Mouse (Mus musculus) mesoderm, embryonic 11.5 days (tissue): ENCODE data around the gene Thbs4.
"Not testable (repeated sequence)": the region's sequence is repeated elsewhere in the genome, so short reads cannot be mapped to it uniquely, and the experiment has no call there.

ENCODE experiments used
- DNase-seq: peaks from one replicate; pipeline ENCODE4 v3.0.0-alpha.2; 2012; ENCODE audit warnings: low read depth, low spot score

Thbs4 gene

DNA sequence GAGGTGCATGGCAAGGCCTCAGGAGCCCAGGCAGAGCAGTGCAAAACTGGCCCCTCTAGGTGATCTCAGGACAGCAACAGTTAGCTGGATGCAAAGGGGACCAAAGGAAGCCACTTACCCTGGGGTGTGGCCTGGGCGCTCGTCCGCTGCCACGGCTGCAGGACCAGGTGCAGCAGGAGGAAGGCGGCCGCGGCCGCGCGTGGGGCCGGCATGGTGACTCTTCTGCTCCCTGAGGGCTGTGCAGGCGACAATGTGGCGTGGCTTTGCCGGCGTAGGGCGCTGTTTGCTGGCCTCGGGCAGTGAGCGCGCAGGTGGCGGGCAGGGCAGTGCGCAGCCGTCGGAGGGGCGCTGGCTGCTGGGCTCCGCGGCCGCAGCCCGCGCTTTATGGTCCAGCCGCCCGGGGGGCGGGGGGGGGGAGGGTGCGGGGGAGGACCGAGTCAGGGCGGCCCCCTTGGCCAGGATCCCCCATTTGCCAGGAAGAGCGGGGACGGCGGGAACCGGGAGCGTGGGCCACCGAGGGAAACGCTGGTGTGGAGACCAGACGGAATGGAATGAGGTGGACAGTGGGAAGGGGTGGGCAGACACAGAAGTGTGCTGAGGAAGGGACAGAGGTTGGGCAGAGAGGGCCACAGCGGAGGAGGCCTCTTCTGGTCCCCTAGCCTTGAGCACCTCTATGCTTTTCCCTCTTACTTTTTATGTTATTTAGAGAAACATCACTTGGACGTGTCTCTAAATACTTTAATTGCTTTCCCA lies at the start of gene Thbs4:
Thbs4 (minus strand) TSS at position 357 of the 753 bp plus-strand sequence.
- DNase-seq, result no peak

DNA sequence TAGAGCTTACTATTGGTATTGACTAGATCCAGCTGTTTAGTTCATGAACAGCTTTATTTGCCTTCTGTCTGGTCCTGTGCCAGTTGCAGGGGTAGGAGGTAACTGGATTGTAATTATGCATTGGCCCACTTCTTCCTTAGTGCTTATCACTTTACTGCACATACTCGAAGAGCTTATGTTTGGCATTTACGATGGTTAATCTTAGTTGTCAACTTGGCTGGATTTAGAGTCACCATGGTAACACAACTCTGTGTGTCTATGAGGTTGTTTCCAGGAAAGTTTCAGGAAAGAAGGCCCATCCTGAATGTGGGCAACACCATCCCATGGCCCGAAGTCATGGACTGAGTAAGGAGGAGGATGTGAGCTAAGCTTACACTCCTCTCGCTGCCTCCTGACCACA lies 38.5 kb upstream of the Thbs4 start:
- DNase-seq, result no peak

GRCm38 (mm10) chr13:92828820-92829219 lies 34.2 kb upstream of the Thbs4 start:
- peak; percentile 4 for DNase-seq

GRCm38 (mm10) chr13:92817357-92817756 lies 22.7 kb upstream of the Thbs4 start:
- DNase-seq, result no peak

- DNase-seq, result no peak
Measured at GRCm38 (mm10) chr13:92816329-92816728, 21.7 kb upstream of the Thbs4 start.

DNA sequence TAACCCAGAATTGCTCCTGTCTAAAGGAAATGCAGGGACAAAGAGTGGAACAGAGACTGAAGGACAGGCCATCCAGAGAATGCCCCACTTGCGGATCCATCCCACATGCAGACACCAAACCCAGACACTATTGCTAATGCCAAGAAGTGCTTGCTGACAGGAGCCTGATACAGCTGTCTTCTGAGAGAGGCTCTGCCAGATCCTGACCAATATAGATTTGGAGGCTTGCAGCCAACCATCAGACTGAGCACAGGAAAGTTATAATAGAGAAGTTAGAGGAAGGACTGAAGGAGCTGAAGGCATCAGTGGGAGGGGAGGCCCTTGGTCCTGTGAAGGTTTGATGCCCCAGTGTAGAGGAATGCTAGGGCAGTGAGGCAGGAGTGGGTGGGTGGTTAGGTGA lies 16.0 kb upstream of the Thbs4 start:
- DNase-seq, result not testable (repeated sequence)

- no peak for DNase-seq
Measured at GRCm38 (mm10) chr13:92807849-92808248, 13.2 kb upstream of the Thbs4 start.

- no peak for DNase-seq
Measured at GRCm38 (mm10) chr13:92806785-92807184, 12.2 kb upstream of the Thbs4 start.

DNA sequence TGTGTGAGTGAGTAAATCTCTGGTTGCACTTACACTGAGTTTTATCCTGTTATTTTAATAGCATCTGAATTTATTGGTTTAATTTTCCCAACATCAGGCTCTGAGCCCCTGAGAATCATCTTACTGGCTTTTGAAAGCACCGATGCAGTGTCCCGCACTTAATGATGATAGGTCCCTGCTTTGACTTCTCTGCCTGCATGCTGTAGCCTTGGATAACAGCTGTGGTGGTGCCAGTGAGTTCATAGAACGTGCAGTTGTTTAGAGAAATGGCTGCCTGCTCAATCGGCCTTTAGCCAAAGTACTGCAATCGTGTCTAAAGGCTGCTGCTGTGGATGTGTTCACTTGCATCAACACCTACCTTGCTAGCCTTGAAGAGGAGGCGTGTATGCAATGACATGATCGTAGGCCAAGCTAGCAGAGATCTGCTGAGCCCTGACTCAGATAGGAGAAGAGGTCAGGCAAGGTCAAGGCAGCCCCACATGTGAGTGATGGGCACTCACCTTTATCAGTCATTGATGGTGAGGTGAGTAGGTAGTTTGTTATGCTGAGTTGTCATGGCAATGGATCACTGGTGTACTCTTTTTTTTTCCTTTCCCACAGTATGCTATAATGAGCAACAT lies 4.8 kb upstream of the Thbs4 start:
- no peak for DNase-seq

GRCm38 (mm10) chr13:92798830-92799229 lies 4.2 kb upstream of the Thbs4 start:
- no peak for DNase-seq

GRCm38 (mm10) chr13:92793636-92794035 lies 982 bp downstream of the Thbs4 start:
- no peak for DNase-seq

GRCm38 (mm10) chr13:92791474-92791873 lies 3.1 kb downstream of the Thbs4 start:
- no peak for DNase-seq

- no peak for DNase-seq
Measured at GRCm38 (mm10) chr13:92784311-92784710, 10.3 kb downstream of the Thbs4 start.

- DNase-seq, result no peak
Measured at GRCm38 (mm10) chr13:92783551-92783950, 11.1 kb downstream of the Thbs4 start.

- DNase-seq, result no peak
Measured at GRCm38 (mm10) chr13:92780927-92781326, 13.7 kb downstream of the Thbs4 start.

DNA sequence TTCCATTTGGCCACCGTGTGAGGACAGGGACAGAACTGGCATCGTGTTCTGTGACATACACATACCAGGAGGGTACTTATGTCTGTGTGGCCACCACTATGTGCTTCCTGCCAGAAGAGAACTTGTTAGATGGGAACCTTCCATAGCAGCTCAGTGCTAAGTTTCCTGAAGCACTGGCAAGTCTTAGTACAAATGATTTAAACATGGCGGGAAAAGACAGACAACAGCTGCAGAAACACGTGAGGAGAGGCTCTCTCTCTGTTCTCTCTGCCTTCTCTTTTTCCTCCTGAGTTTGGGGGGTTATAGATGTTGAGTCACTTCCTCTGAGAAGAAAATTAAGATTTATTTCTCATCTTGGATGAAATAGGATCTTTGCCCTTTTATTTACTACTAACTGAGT lies 14.5 kb downstream of the Thbs4 start:
- DNase-seq, result no peak

- DNase-seq, result no peak
Measured at GRCm38 (mm10) chr13:92778642-92779041, 16.0 kb downstream of the Thbs4 start.

DNA sequence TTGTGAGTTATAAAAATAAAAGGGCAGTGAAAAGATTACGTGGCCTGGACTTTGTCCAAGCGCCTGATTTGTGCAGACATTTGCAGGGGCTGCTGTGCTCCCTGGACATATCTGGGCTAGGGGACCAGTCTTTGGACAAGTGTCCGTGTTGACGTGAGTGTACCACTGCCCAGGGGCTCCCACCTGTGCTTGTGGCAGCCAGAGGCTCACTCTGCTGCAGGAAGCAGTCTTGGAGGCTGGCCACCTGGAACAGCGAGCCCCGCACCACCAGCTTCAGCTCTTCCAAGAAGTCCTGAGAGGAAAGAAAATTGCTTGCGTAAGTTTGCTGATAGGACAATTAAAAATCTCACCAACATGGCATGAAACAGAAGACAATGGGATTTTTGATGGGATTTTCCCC lies 18.7 kb downstream of the Thbs4 start:
- DNase-seq, result no peak

GRCm38 (mm10) chr13:92774887-92775286 lies 19.7 kb downstream of the Thbs4 start:
- no peak for DNase-seq

- no peak for DNase-seq
Measured at GRCm38 (mm10) chr13:92772500-92772899, 22.1 kb downstream of the Thbs4 start.

GRCm38 (mm10) chr13:92771566-92771965 lies 23.1 kb downstream of the Thbs4 start:
- no peak for DNase-seq

GRCm38 (mm10) chr13:92765454-92766242 lies 29.0 kb downstream of the Thbs4 start:
- DNase-seq, result no peak

GRCm38 (mm10) chr13:92762322-92762721 lies 32.3 kb downstream of the Thbs4 start:
- DNase-seq, result no peak
